Mouse (Mus musculus): Measurements from ENCODE around the gene Itpkc.
A peak's percentile ranks its signal among the peaks of the same experiment; 100 is the strongest.
"Not testable (repeated sequence)": the region's sequence is repeated elsewhere in the genome, so short reads cannot be mapped to it uniquely, and the experiment has no call there.

Itpkc gene

DNA sequence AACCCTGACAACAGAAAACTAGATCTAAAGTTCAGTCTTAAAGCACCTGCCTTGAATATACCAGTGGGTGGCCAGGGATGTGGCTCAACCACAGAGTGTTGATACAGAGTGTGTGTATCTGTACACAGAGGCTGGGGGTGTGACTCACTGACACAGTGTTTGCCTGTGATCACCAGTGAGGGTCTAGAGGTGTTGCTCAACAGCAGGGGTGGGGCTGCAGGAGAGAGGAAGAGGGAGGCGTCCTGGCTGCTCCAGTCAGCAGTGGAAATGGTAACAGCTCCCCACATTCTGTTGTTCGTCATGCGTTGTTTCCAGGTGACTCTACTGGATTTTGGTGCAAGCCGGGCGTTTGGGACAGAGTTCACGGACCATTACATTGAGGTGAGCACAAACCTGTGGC, 23.5 kb upstream of the Itpkc start:
- H3K27me3 ChIP-seq (ENCODE audit: insufficient read depth, low read length), result no peaks in the 10 kb centered on the region
- H3K4me3 ChIP-seq (replicated peaks; ENCODE audit: low read length), result no peak overlapping the region
- peaks cover 59% of the 10 kb centered on the region for H3K4me1 ChIP-seq (replicated peaks; ENCODE audit: low read depth, low read length)
- no peak for TF ChIP-seq CTCF (conservative IDR thresholded peaks at IDR 0.05; ENCODE audit: low read length)
- no peak for TF ChIP-seq POU5F1 (IDR thresholded peaks at IDR 0.05; ENCODE audit: borderline replicate concordance, low read length)
- no peak for TF ChIP-seq NANOG (IDR thresholded peaks at IDR 0.05; ENCODE audit: borderline replicate concordance, low read length)
- H3K36me3 ChIP-seq (ENCODE audit: insufficient read depth, low read length), result peaks cover 26% of the 10 kb centered on the region
- H3K9me3 ChIP-seq (ENCODE audit: low read length), result no peaks in the 10 kb centered on the region

DNA sequence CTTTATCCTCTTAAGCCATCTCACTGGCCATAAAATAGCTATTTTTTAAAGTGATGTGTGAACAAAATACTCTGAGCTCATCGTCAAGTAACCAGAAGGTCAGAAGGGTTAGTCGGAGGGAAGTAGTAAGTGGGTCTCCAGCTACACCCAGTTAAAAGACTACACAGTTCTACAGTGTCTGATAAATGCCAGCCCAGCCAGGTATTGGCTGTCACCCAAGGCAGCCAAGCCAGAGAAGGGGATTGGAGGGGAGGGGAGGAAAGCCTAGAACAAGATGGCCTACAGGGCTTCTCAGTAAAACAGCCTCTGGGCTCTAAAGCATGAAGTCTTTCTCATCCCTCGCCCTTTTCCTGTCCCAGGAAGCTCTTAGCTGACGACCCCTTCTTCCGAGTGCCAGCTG, 21.5 kb upstream of the Itpkc start:
- TF ChIP-seq CTCF (conservative IDR thresholded peaks at IDR 0.05; ENCODE audit: low read length) (no peak), POU5F1 (IDR thresholded peaks at IDR 0.05; ENCODE audit: borderline replicate concordance, low read length) (no peak), NANOG (IDR thresholded peaks at IDR 0.05; ENCODE audit: borderline replicate concordance, low read length) (no peak)
- Histone ChIP-seq H3K36me3 (ENCODE audit: insufficient read depth, low read length) (peaks cover 43% of the 10 kb centered on the region), H3K4me3 (replicated peaks; ENCODE audit: low read length) (no peak overlapping the region), H3K9me3 (ENCODE audit: low read length) (no peaks in the 10 kb centered on the region), H3K27me3 (ENCODE audit: insufficient read depth, low read length) (no peaks in the 10 kb centered on the region), H3K4me1 (replicated peaks; ENCODE audit: low read depth, low read length) (peaks cover 57% of the 10 kb centered on the region)

DNA sequence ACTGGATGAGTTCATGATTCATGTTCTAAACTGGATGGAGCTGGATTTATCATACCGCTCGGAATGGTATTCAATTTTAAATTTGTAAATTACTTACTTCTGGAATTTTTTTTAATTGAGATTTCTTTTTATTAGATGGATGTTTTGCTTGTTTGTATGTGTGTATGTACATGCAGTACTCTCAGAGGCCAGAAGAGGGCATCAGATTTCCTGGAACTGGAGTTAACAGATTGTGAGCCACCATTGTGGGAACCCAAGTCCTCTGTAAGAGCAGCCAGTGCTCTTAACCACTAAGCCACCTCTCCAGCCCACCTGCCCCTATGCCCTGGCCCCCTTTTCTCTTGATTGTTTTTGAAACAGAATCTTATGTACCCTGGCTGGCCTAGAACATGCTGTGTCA, 20.7 kb upstream of the Itpkc start:
- Histone ChIP-seq H3K36me3 (ENCODE audit: insufficient read depth, low read length) (peaks cover 36% of the 10 kb centered on the region), H3K27me3 (ENCODE audit: insufficient read depth, low read length) (no peaks in the 10 kb centered on the region)
- no peak for TF ChIP-seq NANOG (IDR thresholded peaks at IDR 0.05; ENCODE audit: borderline replicate concordance, low read length)
- TF ChIP-seq CTCF (conservative IDR thresholded peaks at IDR 0.05; ENCODE audit: low read length), result peak; percentile 73
- TF ChIP-seq POU5F1 (IDR thresholded peaks at IDR 0.05; ENCODE audit: borderline replicate concordance, low read length), result no peak

GRCm38 (mm10) chr7:27244088-27244487, 15.6 kb upstream of the Itpkc start:
- not testable (repeated sequence) for H3K9me3 ChIP-seq (ENCODE audit: low read length); H3K4me3 ChIP-seq (replicated peaks; ENCODE audit: low read length); H3K27me3 ChIP-seq (ENCODE audit: insufficient read depth, low read length)
- H3K4me1 ChIP-seq (replicated peaks; ENCODE audit: low read depth, low read length), result peaks cover 50% of the 10 kb centered on the region
- H3K36me3 ChIP-seq (ENCODE audit: insufficient read depth, low read length), result peaks cover 51% of the 10 kb centered on the region
- peak; percentile 86 for TF ChIP-seq CTCF (conservative IDR thresholded peaks at IDR 0.05; ENCODE audit: low read length)

More for the DNA sequence above, 20.7 kb upstream of the Itpkc start:
- Histone ChIP-seq H3K4me1 (replicated peaks; ENCODE audit: low read depth, low read length) (peaks cover 55% of the 10 kb centered on the region), H3K9me3 (ENCODE audit: low read length) (no peaks in the 10 kb centered on the region), H3K4me3 (replicated peaks; ENCODE audit: low read length) (no peak overlapping the region)

DNA sequence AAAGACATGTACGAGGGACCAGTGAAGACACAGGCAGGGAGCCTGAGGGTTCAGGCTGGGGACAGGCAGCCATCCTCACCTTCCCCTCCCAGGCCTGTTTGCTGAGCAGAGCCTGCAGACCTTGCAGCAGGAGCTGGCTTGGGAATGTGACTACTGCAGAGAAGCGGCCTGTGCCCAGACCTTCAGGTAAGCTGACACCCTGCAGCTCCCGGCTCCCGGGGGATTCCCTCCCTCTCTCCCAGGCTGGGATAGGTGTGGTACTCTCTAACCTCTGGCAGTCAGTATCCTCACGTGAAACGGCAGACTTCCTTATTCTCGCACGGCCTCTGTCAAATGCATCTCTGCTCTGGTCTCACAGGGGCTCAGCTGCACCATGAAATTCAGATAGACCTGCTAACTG, 14.8 kb upstream of the Itpkc start:
- H3K27me3 ChIP-seq (ENCODE audit: insufficient read depth, low read length), result no peaks in the 10 kb centered on the region
- peaks cover 50% of the 10 kb centered on the region for H3K4me1 ChIP-seq (replicated peaks; ENCODE audit: low read depth, low read length)
- no peak for TF ChIP-seq CTCF (conservative IDR thresholded peaks at IDR 0.05; ENCODE audit: low read length)
- TF ChIP-seq POU5F1 (IDR thresholded peaks at IDR 0.05; ENCODE audit: borderline replicate concordance, low read length), result no peak
- no peak for TF ChIP-seq NANOG (IDR thresholded peaks at IDR 0.05; ENCODE audit: borderline replicate concordance, low read length)
- 0 out of 2 replicates have a peak overlapping the region, but pooled peaks have one; percentile 10 for H3K4me3 ChIP-seq (replicated peaks; ENCODE audit: low read length)
- peaks cover 55% of the 10 kb centered on the region for H3K36me3 ChIP-seq (ENCODE audit: insufficient read depth, low read length)
- no peaks in the 10 kb centered on the region for H3K9me3 ChIP-seq (ENCODE audit: low read length)

GRCm38 (mm10) chr7:27238568-27238967, 10.1 kb upstream of the Itpkc start:
- Histone ChIP-seq H3K27me3 (ENCODE audit: insufficient read depth, low read length) (no peaks in the 10 kb centered on the region), H3K9me3 (ENCODE audit: low read length) (no peaks in the 10 kb centered on the region), H3K36me3 (ENCODE audit: insufficient read depth, low read length) (peaks cover 38% of the 10 kb centered on the region), H3K4me3 (replicated peaks; ENCODE audit: low read length) (no peak overlapping the region), H3K4me1 (replicated peaks; ENCODE audit: low read depth, low read length) (peaks cover 43% of the 10 kb centered on the region)
- TF ChIP-seq NANOG (IDR thresholded peaks at IDR 0.05; ENCODE audit: borderline replicate concordance, low read length), result no peak
- TF ChIP-seq POU5F1 (IDR thresholded peaks at IDR 0.05; ENCODE audit: borderline replicate concordance, low read length), result no peak
- TF ChIP-seq CTCF (conservative IDR thresholded peaks at IDR 0.05; ENCODE audit: low read length), result no peak

DNA sequence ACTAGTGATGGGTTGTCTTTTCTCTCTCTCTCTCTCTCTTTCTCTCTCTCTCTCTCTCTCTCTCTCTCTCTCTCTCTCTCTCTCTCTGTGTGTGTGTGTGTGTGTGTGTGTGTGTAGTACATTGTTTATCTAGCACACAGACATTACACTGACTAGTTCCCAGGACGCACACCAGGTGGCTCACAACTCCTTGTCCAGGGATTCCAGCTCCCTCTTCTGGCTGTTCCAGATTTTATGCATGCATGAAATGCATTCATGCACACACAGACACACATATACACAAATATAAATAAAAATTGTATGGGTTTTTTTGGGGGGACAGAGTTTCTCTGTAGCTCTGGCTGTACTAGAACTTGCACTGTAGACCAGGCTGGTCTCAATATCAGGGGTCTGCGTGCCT, 9.1 kb upstream of the Itpkc start:
- Histone ChIP-seq H3K4me3 (replicated peaks; ENCODE audit: low read length) (no peak overlapping the region), H3K36me3 (ENCODE audit: insufficient read depth, low read length) (peaks cover 36% of the 10 kb centered on the region), H3K9me3 (ENCODE audit: low read length) (no peaks in the 10 kb centered on the region), H3K27me3 (ENCODE audit: insufficient read depth, low read length) (no peaks in the 10 kb centered on the region), H3K4me1 (replicated peaks; ENCODE audit: low read depth, low read length) (peaks cover 38% of the 10 kb centered on the region)
- TF ChIP-seq POU5F1 (IDR thresholded peaks at IDR 0.05; ENCODE audit: borderline replicate concordance, low read length), result no peak
- no peak for TF ChIP-seq NANOG (IDR thresholded peaks at IDR 0.05; ENCODE audit: borderline replicate concordance, low read length)
- TF ChIP-seq CTCF (conservative IDR thresholded peaks at IDR 0.05; ENCODE audit: low read length), result no peak

GRCm38 (mm10) chr7:27235726-27236125, 7.3 kb upstream of the Itpkc start:
- Histone ChIP-seq H3K27me3 (ENCODE audit: insufficient read depth, low read length) (no peaks in the 10 kb centered on the region), H3K4me3 (replicated peaks; ENCODE audit: low read length) (no peak overlapping the region), H3K9me3 (ENCODE audit: low read length) (no peaks in the 10 kb centered on the region), H3K4me1 (replicated peaks; ENCODE audit: low read depth, low read length) (peaks cover 42% of the 10 kb centered on the region), H3K36me3 (ENCODE audit: insufficient read depth, low read length) (peaks cover 18% of the 10 kb centered on the region)
- no peak for TF ChIP-seq POU5F1 (IDR thresholded peaks at IDR 0.05; ENCODE audit: borderline replicate concordance, low read length)
- TF ChIP-seq CTCF (conservative IDR thresholded peaks at IDR 0.05; ENCODE audit: low read length), result no peak
- TF ChIP-seq NANOG (IDR thresholded peaks at IDR 0.05; ENCODE audit: borderline replicate concordance, low read length), result no peak

- TF ChIP-seq POU5F1 (IDR thresholded peaks at IDR 0.05; ENCODE audit: borderline replicate concordance, low read length), result no peak
- no peak for TF ChIP-seq CTCF (conservative IDR thresholded peaks at IDR 0.05; ENCODE audit: low read length)
- TF ChIP-seq NANOG (IDR thresholded peaks at IDR 0.05; ENCODE audit: borderline replicate concordance, low read length), result no peak
- H3K4me1 ChIP-seq (replicated peaks; ENCODE audit: low read depth, low read length), result peaks cover 55% of the 10 kb centered on the region
- no peaks in the 10 kb centered on the region for H3K36me3 ChIP-seq (ENCODE audit: insufficient read depth, low read length)
- H3K9me3 ChIP-seq (ENCODE audit: low read length), result no peaks in the 10 kb centered on the region
- no peaks in the 10 kb centered on the region for H3K27me3 ChIP-seq (ENCODE audit: insufficient read depth, low read length)
- H3K4me3 ChIP-seq (replicated peaks; ENCODE audit: low read length), result peak overlapping the region; percentile 74
Measured at GRCm38 (mm10) chr7:27233300-27233699, 4.8 kb upstream of the Itpkc start.

Measured in E14TG2a.4 (cell line).